Mouse (Mus musculus): ENCODE measurements around the gene Hmx1.

Hmx1 gene

DNA sequence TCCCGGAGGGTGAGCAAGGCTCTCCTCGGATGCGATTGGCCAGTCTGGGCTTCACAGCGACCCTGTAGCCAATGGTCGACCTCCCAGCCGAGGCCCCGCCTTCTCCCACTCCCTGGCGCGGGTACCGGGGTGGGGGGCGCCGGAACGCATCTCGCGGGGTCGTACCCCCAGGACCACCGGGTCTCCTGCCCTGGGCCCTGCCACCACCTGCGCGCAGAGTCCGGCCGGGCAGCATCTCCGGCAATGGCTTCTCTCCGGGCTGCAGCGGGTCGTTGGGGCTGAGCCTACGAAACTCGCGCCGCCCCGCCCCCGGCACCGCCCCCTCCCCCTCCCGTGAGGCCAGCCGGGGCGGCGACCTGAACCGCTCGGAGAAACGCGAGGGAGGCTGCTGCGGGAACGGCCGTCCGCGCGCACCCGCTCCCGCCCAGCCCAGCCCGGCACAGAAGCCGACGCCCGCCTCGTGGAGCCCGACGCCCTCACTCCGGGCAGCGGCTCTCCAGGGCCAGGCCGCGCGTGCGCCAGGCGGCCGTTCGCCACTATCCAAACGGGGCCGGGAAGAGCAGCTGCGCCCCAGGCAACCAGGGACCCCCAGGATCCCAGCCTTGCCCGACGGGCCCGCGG, at the start of gene Hmx1:
Gene Hmx1 (plus strand): TSS at position 618 of the 621 bp plus-strand sequence.
- peak in 1 of 2 experiments; percentile 13 for DNase-seq

DNA sequence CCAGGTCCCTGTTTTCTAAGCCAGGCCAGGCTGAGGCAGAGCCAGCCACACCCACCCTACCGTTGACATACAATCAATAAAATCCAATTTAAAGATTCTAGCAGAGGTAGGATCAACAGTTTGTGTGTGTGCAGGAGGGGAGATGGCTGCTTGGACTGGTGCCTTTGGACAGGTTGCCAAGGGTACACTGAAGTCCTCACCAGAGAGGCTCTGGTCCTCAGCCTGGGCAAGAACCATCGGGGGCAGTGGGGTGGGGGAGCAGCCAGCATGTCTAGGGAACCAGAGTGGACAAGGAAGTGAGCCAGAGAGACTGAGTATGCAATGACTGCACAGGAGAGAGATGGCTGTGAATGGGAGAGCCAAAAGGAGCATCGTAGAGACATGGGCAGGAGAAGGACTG, 43.8 kb upstream of the Hmx1 start:
- DNase-seq, result no peak

DNA sequence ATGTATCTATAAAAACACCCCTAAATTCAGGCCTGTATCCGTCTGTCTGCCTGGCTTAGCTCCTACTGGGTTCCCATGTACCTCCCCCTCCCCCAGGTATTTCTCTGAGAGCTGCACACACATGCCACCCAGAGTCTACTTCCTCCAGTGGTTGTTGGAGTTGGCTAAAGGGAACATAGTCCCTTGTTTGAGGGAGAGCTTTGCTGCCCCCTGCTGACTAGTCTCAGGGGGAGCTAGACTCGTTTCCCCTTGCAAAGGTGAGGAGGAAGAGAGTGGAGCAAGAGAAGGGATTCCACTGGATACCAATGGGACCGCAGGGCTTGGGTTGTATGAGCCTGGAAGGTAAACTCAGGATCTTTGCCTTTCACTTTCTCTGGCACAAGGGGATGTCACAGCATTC, 40.1 kb upstream of the Hmx1 start:
- peak; percentile 76 to 85 for DNase-seq

DNA sequence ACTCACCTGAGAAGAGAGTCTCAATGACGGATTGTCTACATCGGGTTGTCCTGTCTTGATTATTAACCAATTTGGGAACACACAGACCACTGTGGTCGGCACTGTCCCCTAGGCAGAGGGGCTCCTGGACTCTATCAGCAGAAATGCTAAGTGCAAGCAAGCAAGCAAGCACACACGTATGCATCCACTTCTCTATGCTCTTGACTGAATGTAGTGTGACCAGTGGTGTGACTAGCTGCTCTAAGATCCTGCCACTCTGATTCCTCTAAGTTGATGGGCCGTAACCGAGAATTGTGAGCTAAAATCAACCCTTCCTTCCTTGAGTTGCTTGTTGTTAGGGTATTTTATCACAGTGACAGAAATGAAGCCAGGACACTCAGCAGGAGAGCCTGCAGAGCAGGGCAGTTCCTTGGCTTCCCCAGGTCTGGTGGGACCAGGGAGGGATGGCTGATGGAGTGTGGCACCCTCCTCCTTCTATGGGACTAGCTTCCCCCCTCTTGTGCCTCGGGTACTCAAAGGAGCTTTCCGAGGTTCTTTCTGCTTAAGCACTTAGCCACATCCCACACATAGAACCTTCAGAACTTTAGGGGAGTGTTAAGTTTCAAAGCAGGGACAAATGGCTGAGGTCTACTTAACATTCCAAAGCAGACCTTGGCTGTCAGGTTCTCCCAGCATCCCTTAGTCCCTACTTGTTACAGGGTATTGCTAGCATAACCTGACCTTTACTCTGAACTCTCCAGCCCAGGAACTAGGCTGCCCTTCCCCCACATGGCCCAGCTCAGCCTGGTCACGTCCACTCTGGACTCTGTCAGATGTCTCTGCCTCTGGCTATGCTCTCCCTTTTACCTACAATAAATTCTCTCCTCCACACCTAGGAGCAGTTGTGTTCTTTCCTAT, 31.1 kb upstream of the Hmx1 start:
- no peak for DNase-seq

DNA sequence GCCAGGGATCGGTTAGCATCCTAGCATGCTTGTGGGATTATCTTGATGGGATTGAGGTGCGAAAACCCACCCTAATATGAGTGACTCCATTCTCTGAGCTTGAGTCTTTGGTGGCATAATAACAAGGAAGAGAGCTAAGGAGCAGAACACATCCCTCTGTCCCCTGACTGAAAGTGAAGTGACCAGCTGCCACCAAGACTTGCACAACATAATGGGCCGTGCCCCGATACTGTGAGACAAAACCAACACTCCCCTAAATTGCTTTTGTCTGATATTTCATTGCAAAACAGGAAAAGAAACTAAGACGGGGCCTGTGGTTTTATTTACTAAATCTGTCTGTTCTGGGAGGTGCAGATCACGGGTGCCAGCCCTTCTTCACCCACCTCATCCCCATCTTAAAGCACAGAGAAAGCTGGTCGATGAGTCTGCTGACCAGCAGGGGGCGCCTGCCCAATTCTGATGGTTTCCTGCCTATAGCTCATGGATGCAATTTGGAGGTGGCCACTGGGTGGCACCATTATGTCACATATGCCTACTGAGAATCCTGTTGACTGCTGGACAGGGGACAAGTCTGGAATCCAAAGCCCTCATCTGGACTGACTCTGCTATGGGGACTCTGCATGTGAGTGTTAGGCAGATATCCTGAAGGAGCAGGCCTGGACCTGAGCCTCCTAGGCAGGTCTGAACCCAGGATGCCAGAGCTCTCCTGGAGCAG, 27.2 kb upstream of the Hmx1 start:
- DNase-seq, result peak; percentile 95 to 98

DNA sequence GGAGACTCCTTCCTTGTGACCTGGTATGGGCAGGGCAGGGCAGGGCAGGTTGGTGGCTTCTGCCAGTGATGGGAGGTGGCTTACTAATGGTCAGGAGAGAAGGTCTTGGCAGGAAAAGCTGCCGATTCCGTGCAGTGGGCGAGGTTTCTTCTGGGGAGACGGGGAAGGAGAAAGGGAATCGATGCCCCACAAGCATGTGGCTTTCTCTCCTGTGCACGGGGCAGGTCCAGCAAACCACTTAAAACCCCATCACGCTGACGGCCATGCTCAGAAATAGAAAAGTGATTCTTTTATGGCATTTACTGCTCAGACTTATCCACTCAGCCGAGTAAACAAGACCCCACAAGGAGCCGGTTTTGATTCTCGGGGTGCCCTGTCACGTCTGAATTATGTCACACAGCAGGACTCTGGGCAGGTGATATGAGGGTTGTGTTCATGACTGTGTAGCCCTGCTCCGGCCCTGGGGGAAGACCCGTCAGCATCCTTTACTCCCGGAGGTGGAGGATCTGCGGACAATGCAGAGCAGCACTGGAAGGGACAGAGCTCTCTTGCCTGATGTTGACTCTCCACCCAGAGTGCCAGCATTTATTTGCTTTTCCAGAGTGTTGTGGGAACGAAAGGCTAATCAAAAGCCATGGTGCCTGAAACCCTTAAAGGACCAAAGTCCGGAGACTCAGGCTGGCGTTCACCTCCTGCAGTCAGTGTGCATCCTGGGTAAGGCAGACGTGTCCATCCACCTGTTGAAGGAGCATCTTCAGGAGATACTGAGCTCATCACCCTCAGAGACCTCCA, 22.5 kb upstream of the Hmx1 start:
- DNase-seq, result no peak

DNA sequence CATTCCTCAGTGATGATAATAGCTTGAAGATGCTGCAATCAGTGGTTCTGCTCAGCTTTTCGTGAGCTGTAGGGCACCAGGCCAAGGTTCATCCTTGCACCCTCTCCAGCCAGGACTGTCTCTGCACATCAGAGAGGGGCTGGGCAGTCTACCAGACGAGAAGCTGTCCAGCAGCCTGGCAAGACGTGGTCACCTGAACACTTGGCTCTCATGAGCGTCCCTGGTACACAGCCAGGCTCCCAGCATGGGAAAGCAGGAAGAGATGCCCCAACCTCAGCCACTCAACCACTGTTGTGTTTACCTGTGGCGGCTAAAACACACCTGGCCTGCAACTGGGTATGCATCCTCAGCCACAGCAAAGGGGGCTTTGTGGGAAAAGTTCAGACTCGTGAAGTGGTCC, 20.0 kb upstream of the Hmx1 start:
- DNase-seq, result peak; percentile 38 to 58

DNA sequence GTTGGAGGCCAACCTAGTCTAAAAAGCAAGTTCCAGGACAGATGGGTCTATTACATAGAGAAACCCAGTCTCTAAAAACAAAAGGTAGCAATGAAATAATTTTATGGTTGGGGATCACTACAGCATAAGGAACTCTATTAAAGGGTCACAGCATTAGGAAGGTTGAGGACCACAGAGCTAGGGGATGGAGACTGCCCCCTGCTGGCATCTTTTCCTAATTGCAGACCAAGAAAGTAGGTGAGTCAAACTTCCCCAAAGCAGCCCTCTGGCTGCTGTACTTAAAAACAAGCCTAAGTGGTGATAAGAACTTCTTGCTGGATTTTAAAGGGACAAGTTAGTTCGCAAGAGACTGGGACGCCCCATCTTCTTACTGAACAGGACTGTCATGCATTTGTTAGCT, 9.8 kb upstream of the Hmx1 start:
- DNase-seq, result no peak

DNA sequence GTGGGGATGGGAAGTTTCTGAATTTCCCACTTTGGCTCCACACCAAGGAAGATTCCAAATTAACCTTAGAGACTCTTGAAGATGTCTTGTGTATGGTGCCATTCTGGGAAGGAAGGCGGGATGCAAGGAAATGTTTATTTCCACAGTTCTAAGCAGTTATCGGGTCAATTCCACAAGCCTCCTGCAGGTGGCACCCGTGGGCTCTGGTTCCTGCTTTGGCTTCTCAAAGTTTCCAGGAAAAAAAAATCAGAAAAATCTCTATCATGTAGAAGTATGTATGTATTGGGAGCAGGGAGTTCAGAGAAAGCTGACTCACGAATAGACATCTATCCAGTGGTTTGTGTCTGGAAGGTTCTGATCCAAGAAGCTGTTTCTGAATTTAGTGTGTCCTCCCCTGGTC, 9.1 kb upstream of the Hmx1 start:
- peak; percentile 46 to 68 for DNase-seq

DNA sequence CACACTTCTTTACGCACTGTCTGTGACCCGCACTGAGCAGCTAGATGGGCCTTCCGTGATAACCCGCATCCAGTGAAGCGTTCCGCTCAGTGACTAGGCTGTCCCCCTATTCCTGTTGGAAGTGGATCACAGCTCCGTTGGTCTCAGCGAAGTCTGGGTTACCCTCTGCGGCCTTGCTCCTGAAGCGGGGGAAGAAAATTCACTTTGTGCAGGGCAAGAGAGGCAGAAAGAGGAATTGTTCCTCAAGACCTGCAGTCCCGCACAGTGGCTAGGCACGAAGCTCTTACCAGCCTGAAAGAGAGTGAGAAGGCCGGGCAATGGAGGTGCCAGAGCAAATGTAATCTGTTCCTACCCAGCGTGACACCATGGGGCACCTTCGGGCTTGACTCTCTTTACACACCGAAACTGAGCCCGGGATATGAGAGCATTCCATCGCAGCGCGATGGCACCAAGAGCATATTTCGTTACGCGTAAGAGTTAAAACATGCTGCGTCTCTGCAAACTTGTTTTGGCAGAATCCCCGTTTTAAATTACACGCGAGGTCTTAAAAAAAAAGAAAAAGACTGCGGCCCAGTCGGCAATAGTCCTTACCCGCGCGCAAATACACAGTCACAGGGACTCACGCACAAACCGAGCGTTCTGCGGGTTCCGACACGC, 946 bp upstream of the Hmx1 start:
- no peak for DNase-seq

DNA sequence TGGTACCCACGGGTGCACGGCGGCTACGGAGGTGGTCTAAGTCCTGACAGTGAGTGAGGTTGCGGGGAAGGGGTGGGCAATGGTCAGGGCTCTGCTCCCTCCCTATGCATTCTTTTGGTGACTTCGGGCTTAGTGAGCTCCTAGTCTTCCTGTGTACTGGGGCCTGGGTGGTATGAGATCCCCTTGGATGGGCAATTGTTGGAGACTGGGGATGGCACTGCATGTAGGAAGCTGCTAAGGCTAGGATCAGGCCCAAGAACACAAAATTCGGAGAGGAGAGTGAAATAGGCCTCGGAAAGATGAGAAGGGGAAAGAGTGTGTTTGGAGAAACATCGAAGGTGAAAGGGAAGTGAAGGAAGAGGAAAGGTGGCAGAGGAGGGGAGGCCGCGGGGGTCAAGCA, 533 bp downstream of the Hmx1 start:
- DNase-seq, result no peak

DNA sequence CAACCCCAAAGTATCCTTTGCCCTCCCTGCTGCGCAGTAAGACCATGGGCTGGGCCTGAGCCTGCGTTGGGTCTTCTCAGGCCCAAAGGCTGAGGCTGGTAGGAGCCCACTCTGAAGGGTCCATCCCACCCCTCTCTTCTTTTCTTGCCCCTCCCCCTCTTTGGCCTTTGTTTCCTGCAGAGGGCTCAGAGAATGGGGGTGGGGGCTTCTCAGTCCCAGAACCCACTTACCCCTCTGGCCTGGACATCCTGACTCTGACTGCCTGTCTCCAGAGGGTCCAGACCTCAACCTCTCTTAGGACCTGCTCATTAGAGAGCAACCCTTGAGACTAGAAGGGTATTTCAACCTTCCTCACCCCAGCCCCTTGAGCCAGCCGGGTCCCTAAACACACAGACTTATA, 1.0 kb downstream of the Hmx1 start:
- DNase-seq, result no peak

DNA sequence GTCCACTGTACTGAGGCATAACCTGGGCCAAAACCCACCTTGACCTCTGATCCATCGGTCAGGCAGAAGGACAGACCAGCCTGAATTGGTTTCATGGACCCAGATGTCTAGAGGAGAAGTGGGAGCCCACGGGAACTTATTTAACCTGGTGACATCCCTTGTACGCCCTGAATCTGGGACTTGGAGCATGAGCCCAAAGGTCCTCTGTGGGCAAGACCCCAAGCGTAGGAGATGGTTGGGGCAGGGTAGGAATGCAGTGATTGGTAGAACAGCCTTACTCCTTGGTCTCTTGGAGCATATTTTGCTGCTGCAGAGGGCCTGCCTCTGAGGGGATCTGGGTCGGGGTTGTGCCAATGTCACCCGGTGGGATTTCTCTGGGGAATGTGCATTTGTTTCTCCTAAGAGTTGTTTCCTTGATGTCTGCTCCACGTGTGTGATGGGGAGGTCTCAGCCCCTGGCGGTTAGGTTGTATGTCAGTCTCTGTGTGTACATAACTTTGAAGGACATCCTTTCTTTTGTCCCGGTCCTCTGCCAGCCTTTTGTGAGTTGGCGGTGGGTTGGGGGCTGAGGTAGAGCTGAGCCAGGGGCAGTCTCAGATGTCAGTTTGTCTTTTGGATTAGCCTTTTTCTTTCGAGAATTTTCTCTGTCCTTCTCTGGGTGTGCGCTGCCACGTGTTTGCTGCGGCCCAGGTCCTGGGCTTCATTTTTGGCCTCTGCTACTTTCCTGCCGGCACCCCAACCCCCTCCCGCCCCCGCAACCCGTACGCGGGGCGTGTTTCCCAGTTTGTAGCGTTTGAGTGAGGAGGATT, 2.1 kb downstream of the Hmx1 start:
- no peak for DNase-seq

DNA sequence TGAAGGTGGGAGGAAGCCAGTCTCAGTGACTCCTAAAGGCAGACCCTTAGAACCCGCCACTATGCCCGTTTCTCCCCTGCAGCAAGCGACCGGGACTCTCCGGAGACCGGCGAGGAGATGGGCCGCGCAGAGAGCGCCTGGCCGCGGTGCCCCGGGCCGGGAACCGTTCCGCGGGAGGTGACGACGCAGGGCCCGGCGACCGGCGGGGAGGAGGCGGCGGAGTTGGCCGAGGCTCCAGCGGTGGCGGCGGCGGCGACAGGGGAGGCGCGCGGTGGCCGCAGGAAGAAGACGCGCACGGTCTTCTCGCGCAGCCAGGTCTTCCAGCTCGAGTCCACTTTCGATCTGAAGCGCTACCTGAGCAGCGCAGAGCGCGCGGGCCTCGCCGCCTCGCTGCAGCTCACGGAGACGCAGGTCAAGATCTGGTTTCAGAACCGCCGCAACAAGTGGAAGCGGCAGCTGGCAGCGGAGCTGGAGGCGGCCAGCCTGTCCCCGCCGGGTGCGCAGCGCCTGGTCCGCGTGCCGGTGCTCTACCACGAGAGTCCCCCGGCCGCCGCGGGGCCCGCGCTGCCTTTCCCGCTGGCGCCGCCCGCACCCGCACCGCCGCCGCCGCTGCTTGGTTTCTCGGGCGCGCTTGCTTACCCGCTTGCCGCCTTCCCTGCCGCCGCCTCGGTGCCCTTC, 2.9 kb downstream of the Hmx1 start:
- peak in 1 of 2 experiments; percentile 10 for DNase-seq

DNA sequence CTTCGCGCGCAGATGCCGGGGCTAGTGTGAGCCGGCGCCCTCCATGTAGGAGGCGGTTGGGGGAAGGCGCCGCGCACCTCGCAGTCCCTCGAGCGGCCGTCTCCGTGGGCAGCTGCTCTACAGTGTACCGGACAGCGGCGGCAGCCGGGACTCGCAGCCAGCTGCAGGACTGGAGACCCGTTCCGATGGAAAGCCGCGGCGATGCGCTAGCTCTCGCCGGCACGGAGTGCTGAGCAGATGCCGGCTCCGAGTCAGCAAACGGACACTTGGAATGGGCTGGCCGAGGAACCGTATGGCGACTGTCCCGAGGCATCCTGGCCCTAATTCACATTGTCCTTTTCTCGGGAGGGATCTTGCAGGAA, 3.4 kb downstream of the Hmx1 start:
- no peak for DNase-seq

DNA sequence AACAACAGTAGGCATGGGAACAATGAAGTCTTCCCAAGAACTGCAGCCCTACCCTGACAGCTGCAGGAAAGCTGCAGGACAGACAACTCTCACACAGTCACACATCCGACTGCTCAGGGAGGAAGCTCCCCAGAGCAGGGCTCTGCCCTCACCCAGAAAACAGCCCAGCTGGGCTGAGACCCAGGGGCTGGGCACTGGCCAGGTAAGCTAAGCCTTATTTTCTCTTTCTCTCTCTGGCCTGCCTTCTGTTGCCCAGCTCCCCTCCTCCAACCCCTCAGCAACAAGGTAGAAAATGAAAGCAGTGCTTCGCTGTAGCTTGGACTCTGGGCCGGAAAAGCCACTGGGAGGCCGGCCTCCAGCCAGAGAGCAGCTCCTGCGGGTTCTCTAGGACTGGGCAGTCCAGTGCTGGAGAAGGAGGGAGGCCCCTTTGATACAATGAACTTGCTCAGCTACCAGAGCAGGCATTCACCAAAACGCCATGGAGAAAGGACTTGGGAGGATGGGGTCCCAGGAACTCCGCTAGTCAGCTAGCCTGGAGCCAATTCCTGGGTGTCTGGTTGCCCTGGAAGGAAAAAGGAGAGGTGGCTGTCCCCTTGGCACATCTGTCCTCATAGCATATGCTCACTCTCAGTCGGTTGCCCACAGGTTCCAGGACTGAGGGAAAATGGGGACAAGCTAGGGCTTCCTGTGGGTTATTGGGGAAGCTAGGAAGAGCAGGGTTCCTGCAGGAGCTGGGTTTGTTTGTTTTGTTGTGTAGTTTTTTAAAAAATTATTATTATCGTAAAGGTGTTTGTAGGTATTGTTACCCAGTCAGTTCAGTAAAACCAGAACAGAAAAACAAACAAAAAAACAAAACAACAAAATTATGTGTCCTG, 6.9 kb downstream of the Hmx1 start:
- peak in 1 of 2 experiments; percentile 20 for DNase-seq

DNA sequence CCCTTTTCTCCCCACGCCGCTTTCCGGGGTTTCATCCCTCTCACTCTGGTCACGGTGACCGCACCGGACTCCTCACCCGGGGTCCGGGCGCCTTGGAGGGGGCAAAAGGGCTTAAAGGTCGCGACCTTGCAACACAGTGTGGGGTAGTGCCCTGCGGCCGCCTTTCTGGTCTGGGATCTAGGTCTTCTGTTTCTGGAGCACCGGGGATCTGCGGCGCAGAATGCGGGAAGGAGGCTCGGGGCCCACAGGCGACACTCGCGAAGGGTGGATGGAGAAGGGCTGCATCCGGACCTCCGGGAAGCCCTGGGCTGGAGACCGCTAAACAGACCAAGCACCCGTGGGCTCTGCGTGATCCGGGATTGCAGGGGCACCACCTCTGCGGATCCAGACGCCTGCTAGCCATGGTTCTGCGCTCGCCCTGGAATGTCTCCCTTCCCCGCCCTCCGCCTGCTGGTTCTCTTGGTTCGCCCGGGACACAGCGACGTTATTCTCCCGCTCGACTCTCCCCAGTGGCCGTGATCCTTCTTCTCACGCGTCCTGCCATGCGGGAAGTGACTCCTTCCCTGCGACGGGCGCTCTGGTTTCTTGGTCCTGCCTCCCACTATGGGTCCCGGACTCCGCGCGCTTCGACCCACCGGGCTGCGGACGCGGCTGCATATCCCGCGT, 8.2 kb downstream of the Hmx1 start:
- no peak for DNase-seq

DNA sequence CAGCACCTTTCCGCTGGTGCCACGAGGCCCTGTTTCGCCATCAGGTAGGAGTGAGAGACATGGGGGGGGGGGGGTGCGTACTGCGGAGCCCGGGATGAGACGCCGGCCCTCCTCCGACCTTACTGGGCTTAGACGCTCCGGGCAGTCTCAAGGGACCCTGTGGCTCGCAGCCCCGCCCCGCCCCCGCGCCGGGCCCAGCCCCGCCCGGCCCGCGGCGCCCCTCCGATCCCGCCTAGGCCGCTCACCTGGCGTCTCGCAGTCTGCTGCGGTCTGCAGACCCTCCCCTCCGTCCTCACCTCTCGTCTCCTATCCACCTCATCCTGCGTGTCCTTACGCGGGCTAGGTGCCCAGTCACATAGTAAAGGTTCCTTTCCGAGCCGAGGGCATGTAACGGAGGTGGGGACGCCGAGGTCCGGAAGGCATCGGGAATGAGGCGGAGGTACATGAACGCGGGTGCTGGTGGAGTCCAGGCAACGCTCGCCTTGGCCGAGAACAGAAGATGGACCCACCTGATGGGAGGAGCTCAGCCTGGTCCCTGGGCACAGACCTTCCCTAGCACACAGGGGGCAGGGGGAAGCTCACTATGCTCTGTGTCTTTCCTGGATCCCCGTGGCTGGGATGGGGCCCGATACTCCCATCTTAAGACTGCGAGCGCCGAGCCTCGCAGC, 8.9 kb downstream of the Hmx1 start:
- DNase-seq, result no peak

All from cerebellum, postnatal 25 days (tissue).